ENCODE assay signal across 9 mouse cellular contexts in genomic region chr14:51007152-51007801, GRCm38 (mm10). TPM values are rescaled to one million over a fixed set of nuclear protein-coding genes. Genes with fewer than 3 reads are reported as not detected.
DNase-seq lines count a peak whose midpoint lies in the region; ATAC-seq and TF ChIP-seq lines count a peak whose summit lies in the region.
"Had no signal": no experiment of that assay in that cellular context is flagged by ENCODE, and none has a peak within 500 bp of the region (broad histone marks: within the 10 kb centered on the region; RNA-seq: fewer than 3 reads in every experiment).

TSS of gene Rnase10 (plus strand) at chr14:51007751.

- peak within 1 kb of the TSS; percentile 96 for H3K27ac ChIP-seq in heart, embryonic 13.5 days (replicated peaks)
- H3K27ac ChIP-seq in lung, embryonic 14.5 days (ENCODE audit: low read depth), result peak within 1 kb of the TSS; percentile 92
- H3K27ac ChIP-seq in embryonic facial prominence, embryonic 14.5 days (replicated peaks; ENCODE audit: low read depth, low read length), result peak within 1 kb of the TSS; percentile 94
- peak within 1 kb of the TSS; percentile 88 for H3K27ac ChIP-seq in small intestine, adult 2 months (ENCODE audit: insufficient read depth, low read depth, low read length)
- H3K27ac ChIP-seq: midbrain, embryonic 13.5 days had no signal

- H3K4me1 ChIP-seq in heart, embryonic 13.5 days, result peaks cover 31% of the 10 kb centered on the region
- H3K4me1 ChIP-seq in lung, embryonic 14.5 days (ENCODE audit: insufficient read depth), result 0 out of 2 replicates have a peak, but pooled peaks cover 3% of the 10 kb centered on the region
- peaks cover 8% of the 10 kb centered on the region; the same call in 1 of the 2 replicates for H3K4me1 ChIP-seq in embryonic facial prominence, embryonic 14.5 days (ENCODE audit: control insufficient read depth, insufficient read depth, low read length)
- H3K4me1 ChIP-seq in small intestine, adult 2 months (ENCODE audit: control insufficient read depth, insufficient read depth, insufficient read length, low read length), result peaks cover 2% of the 10 kb centered on the region
- H3K4me1 ChIP-seq: midbrain, embryonic 13.5 days had no signal

- no peak for ATAC-seq in heart, embryonic 13.5 days (ENCODE audit: extremely low read depth, insufficient number of reproducible peaks, low FRiP score, low TSS enrichment)
- ATAC-seq in lung, embryonic 14.5 days (ENCODE audit: insufficient read depth), result no peak
- ATAC-seq in embryonic facial prominence, embryonic 14.5 days (ENCODE audit: low read depth), result no peak; the same call in 1 of the 2 replicates
- ATAC-seq: midbrain, embryonic 13.5 days had no signal

- 70% methylated on average over 8 of the region's 8 CpGs for WGBS in heart, embryonic 13.5 days
- 66% methylated on average over 8 of the region's 8 CpGs for WGBS in lung, embryonic 14.5 days
- 46% methylated on average over 8 of the region's 8 CpGs for WGBS in embryonic facial prominence, embryonic 14.5 days
- WGBS in small intestine, adult 2 months, result 85% methylated on average over 8 of the region's 8 CpGs

- no peak for DNase-seq in heart, postnatal 14 days
- no peak for DNase-seq in lung, embryonic 14.5 days
- DNase-seq in lung, adult 18-20 months, result no peak
- peak; percentile 78 for DNase-seq in embryonic facial prominence, embryonic 14.5 days (ENCODE audit: low spot score)
- no peak for DNase-seq in cerebellum, adult 9-10 months
- no peak for DNase-seq in cerebellum, adult 11-12 months

- H3K4me2 ChIP-seq in heart, embryonic 13.5 days, result peak within 1 kb of the TSS; percentile 38; the same call in 1 of the 2 replicates
- peak within 1 kb of the TSS; percentile 13; the same call in 1 of the 2 replicates for H3K4me2 ChIP-seq in lung, embryonic 14.5 days
- 0 out of 2 replicates have a peak within 1 kb of the TSS, but pooled peaks have one; percentile 15 for H3K4me2 ChIP-seq in embryonic facial prominence, embryonic 14.5 days (ENCODE audit: low read depth, low read length)
- H3K4me2 ChIP-seq: midbrain, embryonic 13.5 days had no signal

- H3K9ac ChIP-seq in heart, embryonic 13.5 days, result peak within 1 kb of the TSS; percentile 57; the same call in 1 of the 2 replicates
- H3K9ac ChIP-seq in lung, embryonic 14.5 days, result no peak within 1 kb of the TSS
- peak within 1 kb of the TSS; percentile 23 for H3K9ac ChIP-seq in embryonic facial prominence, embryonic 14.5 days (ENCODE audit: low read depth, low read length)
- H3K9ac ChIP-seq: midbrain, embryonic 13.5 days had no signal

- no peaks in the 10 kb centered on the region for H3K36me3 ChIP-seq in heart, embryonic 13.5 days
- H3K36me3 ChIP-seq in lung, embryonic 14.5 days (ENCODE audit: insufficient read depth), result no peaks in the 10 kb centered on the region
- no peaks in the 10 kb centered on the region for H3K36me3 ChIP-seq in embryonic facial prominence, embryonic 14.5 days (ENCODE audit: control insufficient read depth, insufficient read depth, low read length)
- no peaks in the 10 kb centered on the region for H3K36me3 ChIP-seq in small intestine, adult 2 months (ENCODE audit: control insufficient read depth, insufficient read depth, low read length)
- H3K36me3 ChIP-seq: midbrain, embryonic 13.5 days had no signal

- H3K27me3 ChIP-seq in heart, embryonic 13.5 days (replicated peaks), result no peaks in the 10 kb centered on the region
- H3K27me3 ChIP-seq in lung, embryonic 14.5 days (ENCODE audit: insufficient read depth, low read length), result no peaks in the 10 kb centered on the region
- H3K27me3 ChIP-seq in embryonic facial prominence, embryonic 14.5 days (replicated peaks; ENCODE audit: control insufficient read depth, insufficient read depth, low read length), result no peaks in the 10 kb centered on the region
- no peaks in the 10 kb centered on the region for H3K27me3 ChIP-seq in small intestine, adult 2 months (ENCODE audit: control insufficient read depth, insufficient read depth, low read length)
- H3K27me3 ChIP-seq: midbrain, embryonic 13.5 days had no signal

- intact Hi-C loops in heart, postnatal 14 days (cut with DNase I), result no loop called here

- no peak within 1 kb of the TSS for H3K4me3 ChIP-seq in heart, embryonic 13.5 days
- H3K4me3 ChIP-seq in lung, embryonic 14.5 days (ENCODE audit: low read depth, low read length), result no peak within 1 kb of the TSS
- H3K4me3 ChIP-seq in embryonic facial prominence, embryonic 14.5 days (ENCODE audit: low read depth, low read length), result no peak within 1 kb of the TSS
- H3K4me3 ChIP-seq in small intestine, adult 2 months (ENCODE audit: low read depth, low read length), result no peak within 1 kb of the TSS
- H3K4me3 ChIP-seq: midbrain, embryonic 13.5 days had no signal

- H3K9me3 ChIP-seq in heart, embryonic 13.5 days, result no peaks in the 10 kb centered on the region
- no peaks in the 10 kb centered on the region for H3K9me3 ChIP-seq in lung, embryonic 14.5 days (ENCODE audit: low read depth, low read length)
- no peaks in the 10 kb centered on the region for H3K9me3 ChIP-seq in embryonic facial prominence, embryonic 14.5 days (ENCODE audit: control insufficient read depth, low read length)
- H3K9me3 ChIP-seq: midbrain, embryonic 13.5 days had no signal

- no peak for TF ChIP-seq POLR2A in small intestine, adult 2 months (IDR thresholded peaks at IDR 0.05; ENCODE audit: low read depth, low read length)

- TF ChIP-seq CTCF in lung, embryonic 14.5 days (IDR thresholded peaks at IDR 0.05; ENCODE audit: low read depth), result no peak
- TF ChIP-seq CTCF in small intestine, adult 2 months (IDR thresholded peaks at IDR 0.05; ENCODE audit: extremely low read depth, insufficient read length, insufficient replicate concordance, low read depth, low read length), result no peak

RNA-seq across cellular contexts. Expression of gene Rnase10, which starts in this region (rescaled TPM):
- polyA plus RNA-seq in heart, embryonic 13.5 days (2015; fragmentation: Nextera tagmentation; extraction: Ambion mirVana), result 0.34 and 0.40 TPM in 2 replicates
- total RNA-seq in heart, postnatal 14 days (2021), result under 1 TPM in 1 of 2 experiments, not detected in 1; 0.22 TPM
- 0.45 TPM in 1 of 2 replicates, not detected in the other for polyA plus RNA-seq in lung, embryonic 14.5 days (2014; fragmentation: Nextera tagmentation; extraction: Ambion mirVana)
- 0.29 and 0.48 TPM in 2 replicates for polyA plus RNA-seq in embryonic facial prominence, embryonic 14.5 days (2014; fragmentation: Nextera tagmentation; extraction: Ambion mirVana)
- polyA plus RNA-seq in small intestine, adult 2 months (2012; rRNA removed), result not detected in 2 replicates
- polyA plus RNA-seq: midbrain, embryonic 13.5 days had no signal

Comparison
In these comparisons a context has a peak if more than half of its experiments do, and no peak if none do; other contexts are left out.
1. Peak in DNase-seq, H3K27ac ChIP-seq, H3K9ac ChIP-seq and H3K4me2 ChIP-seq in embryonic facial prominence, embryonic 14.5 days; RNA of the gene not detected or under 1 TPM.